8 mouse cellular contexts compared by ENCODE assay signal in the genomic region with DNA sequence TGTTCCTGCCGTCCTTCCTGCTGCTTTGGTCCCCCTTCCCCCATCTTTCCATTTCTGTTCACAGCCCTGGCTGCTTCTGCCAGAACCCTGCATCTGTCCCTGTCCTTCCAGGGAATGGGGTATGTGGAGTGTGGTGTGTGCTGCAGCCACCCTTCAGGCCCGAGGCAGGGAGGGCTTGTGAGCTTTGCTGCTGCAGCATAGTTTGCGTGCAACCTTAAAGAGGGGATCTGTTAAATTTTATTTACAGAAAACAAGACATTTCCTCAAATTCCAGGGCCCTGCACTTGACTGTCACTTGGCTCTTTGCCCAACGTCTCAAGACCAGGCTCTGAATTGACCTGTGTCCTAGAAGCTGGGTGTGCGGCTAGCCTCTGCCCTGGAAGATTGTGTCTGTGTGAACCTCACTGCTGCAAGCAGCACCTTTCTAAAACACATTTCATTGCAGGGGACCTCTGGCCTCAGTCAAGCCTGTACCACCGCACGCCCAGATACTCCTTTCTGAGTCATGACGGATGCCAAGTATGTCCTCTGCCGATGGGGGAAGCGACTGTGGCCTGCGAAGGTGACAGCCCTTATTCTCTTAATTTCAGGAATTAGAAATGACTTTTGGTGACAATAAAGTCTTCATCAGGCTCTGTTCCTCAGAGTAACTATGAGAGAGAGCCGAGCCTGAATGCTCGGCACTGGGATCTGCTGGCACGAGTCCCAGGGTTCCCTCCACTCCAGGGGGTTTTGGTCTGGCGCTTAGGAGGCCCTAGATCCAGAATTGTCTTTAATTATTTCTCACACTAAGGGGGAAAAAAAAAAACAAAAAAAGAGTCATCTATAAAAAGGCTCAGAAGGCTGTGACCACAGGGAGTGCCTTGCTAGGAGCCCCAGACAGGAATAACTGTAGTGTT. TPM values are rescaled to one million over a fixed set of nuclear protein-coding genes. Genes with fewer than 3 reads are reported as not detected.
DNase-seq lines count a peak whose midpoint lies in the region; ATAC-seq and TF ChIP-seq lines count a peak whose summit lies in the region.

No protein-coding gene starts in this region.

- no peak for TF ChIP-seq POLR2A in limb, embryonic 14.5 days (IDR thresholded peaks at IDR 0.05; ENCODE audit: borderline replicate concordance, extremely low read depth, insufficient read depth, insufficient read length)

- peak overlapping the region; percentile 95 for H3K9ac ChIP-seq in hindbrain, embryonic 11.5 days (ENCODE audit: low read depth, low read length)
- peak overlapping the region; percentile 91 for H3K9ac ChIP-seq in limb, embryonic 14.5 days (ENCODE audit: low read depth, low read length, severe bottlenecking)

- H3K27me3 ChIP-seq in heart, embryonic 10.5 days (ENCODE audit: insufficient read depth, poor library complexity, severe bottlenecking): no peaks in the 10 kb centered on the region
- H3K27me3 ChIP-seq in hindbrain, embryonic 11.5 days (ENCODE audit: control insufficient read depth, insufficient read depth, low read length): no peaks in the 10 kb centered on the region
- H3K27me3 ChIP-seq in limb, embryonic 14.5 days (ENCODE audit: control insufficient read depth, insufficient read depth, low read length): no peaks in the 10 kb centered on the region

- H3K36me3 ChIP-seq in heart, embryonic 10.5 days: peaks cover 42% of the 10 kb centered on the region
- H3K36me3 ChIP-seq in hindbrain, embryonic 11.5 days (ENCODE audit: control insufficient read depth, insufficient read depth, low read length): no peaks in the 10 kb centered on the region; the same call in 1 of the 2 replicates
- peaks cover 41% of the 10 kb centered on the region for H3K36me3 ChIP-seq in limb, embryonic 14.5 days (ENCODE audit: control insufficient read depth, insufficient read depth, low read length)

- H3K9me3 ChIP-seq in heart, embryonic 10.5 days: no peaks in the 10 kb centered on the region
- no peaks in the 10 kb centered on the region for H3K9me3 ChIP-seq in hindbrain, embryonic 11.5 days (ENCODE audit: control insufficient read depth, low read length)
- H3K9me3 ChIP-seq in limb, embryonic 14.5 days (ENCODE audit: control insufficient read depth, low read length): no peaks in the 10 kb centered on the region

- peak overlapping the region; percentile 93 for H3K4me2 ChIP-seq in hindbrain, embryonic 11.5 days (replicated peaks; ENCODE audit: low read depth, low read length)
- peak overlapping the region; percentile 93 for H3K4me2 ChIP-seq in limb, embryonic 14.5 days (replicated peaks; ENCODE audit: low read depth, low read length, severe bottlenecking)

- 67% methylated on average over 15 of the region's 15 CpGs for WGBS in heart, embryonic 10.5 days
- 67% methylated on average over 15 of the region's 15 CpGs for WGBS in hindbrain, embryonic 11.5 days
- 50% methylated on average over 15 of the region's 15 CpGs for WGBS in limb, embryonic 14.5 days

- peak overlapping the region; percentile 88 for H3K4me3 ChIP-seq in heart, embryonic 10.5 days
- peak overlapping the region; percentile 85; the same call in 1 of the 2 replicates for H3K4me3 ChIP-seq in hindbrain, embryonic 11.5 days (ENCODE audit: low read depth, low read length)
- peak overlapping the region; percentile 91 for H3K4me3 ChIP-seq in limb, embryonic 14.5 days (replicated peaks; ENCODE audit: low read length)

- H3K4me1 ChIP-seq in heart, embryonic 10.5 days: peaks cover 43% of the 10 kb centered on the region
- H3K4me1 ChIP-seq in hindbrain, embryonic 11.5 days (replicated peaks; ENCODE audit: control insufficient read depth, insufficient read depth, low read length): peaks cover 14% of the 10 kb centered on the region
- peaks cover 29% of the 10 kb centered on the region for H3K4me1 ChIP-seq in limb, embryonic 14.5 days (ENCODE audit: control insufficient read depth, insufficient read depth, low read length)

- peak overlapping the region; percentile 96 for H3K27ac ChIP-seq in heart, embryonic 10.5 days
- H3K27ac ChIP-seq in hindbrain, embryonic 11.5 days (ENCODE audit: low read depth, low read length): no peak overlapping the region
- H3K27ac ChIP-seq in limb, embryonic 14.5 days (replicated peaks; ENCODE audit: low read depth, low read length): peak overlapping the region; percentile 92; the same call in 1 of the 2 replicates

- ATAC-seq in hindbrain, embryonic 11.5 days (ENCODE audit: low FRiP score): no peak
- ATAC-seq in limb, embryonic 14.5 days (ENCODE audit: low FRiP score, low read depth): no peak

- DNase-seq in heart, embryonic 10.5 days (ENCODE audit: low spot score): no peak
- no peak for DNase-seq in heart, adult 11 months
- DNase-seq in adipocyte (ENCODE audit: low spot score): peak; percentile 92
- DNase-seq in hindbrain, embryonic 11.5 days (ENCODE audit: low spot score): no peak
- DNase-seq in limb, embryonic 14.5 days (ENCODE audit: low spot score): peak; percentile 18
- DNase-seq in skeletal muscle tissue, adult 2 months (ENCODE audit: low read depth, low spot score): peak; percentile 55
- DNase-seq in urinary bladder, postnatal 4 days (ENCODE audit: low spot score in 2 of 2): no peak
- no peak for DNase-seq in ovary, postnatal 14 days (ENCODE audit: low spot score)

RNA-seq across cellular contexts. Expression of a gene that starts 1.9 kb away (rescaled TPM):
- polyA plus RNA-seq in heart, embryonic 10.5 days (2016; fragmentation: Nextera tagmentation; extraction: Ambion mirVana): 56.4 and 76.5 TPM in 2 replicates
- polyA plus RNA-seq in hindbrain, embryonic 11.5 days (2014; fragmentation: Nextera tagmentation; extraction: Ambion mirVana): 49.4 and 57.3 TPM in 2 replicates
- polyA plus RNA-seq in limb, embryonic 14.5 days (2012; rRNA removed): 91.5 and 93.4 TPM in 2 replicates
- 50.1 and 57.3 TPM in 2 replicates for polyA plus RNA-seq in limb, embryonic 14.5 days (2014; fragmentation: Nextera tagmentation; extraction: Ambion mirVana)

RNA-seq across cellular contexts. Expression of a gene that starts 20.8 kb away (rescaled TPM):
- 432 and 538 TPM in 2 replicates for polyA plus RNA-seq in heart, embryonic 10.5 days (2016; fragmentation: Nextera tagmentation; extraction: Ambion mirVana)
- polyA plus RNA-seq in hindbrain, embryonic 11.5 days (2014; fragmentation: Nextera tagmentation; extraction: Ambion mirVana): 242 and 245 TPM in 2 replicates
- polyA plus RNA-seq in limb, embryonic 14.5 days (2012; rRNA removed): 338 and 449 TPM in 2 replicates
- polyA plus RNA-seq in limb, embryonic 14.5 days (2014; fragmentation: Nextera tagmentation; extraction: Ambion mirVana): 349 and 366 TPM in 2 replicates

RNA-seq across cellular contexts. Expression of a gene that starts 32.7 kb away (rescaled TPM):
- polyA plus RNA-seq in heart, embryonic 10.5 days (2016; fragmentation: Nextera tagmentation; extraction: Ambion mirVana): 61.2 and 72.0 TPM in 2 replicates
- polyA plus RNA-seq in hindbrain, embryonic 11.5 days (2014; fragmentation: Nextera tagmentation; extraction: Ambion mirVana): 30.3 and 30.4 TPM in 2 replicates
- polyA plus RNA-seq in limb, embryonic 14.5 days (2012; rRNA removed): 74.1 and 80.5 TPM in 2 replicates
- polyA plus RNA-seq in limb, embryonic 14.5 days (2014; fragmentation: Nextera tagmentation; extraction: Ambion mirVana): 75.7 and 90.8 TPM in 2 replicates

RNA-seq across cellular contexts. Expression of a gene that starts 33.2 kb away (rescaled TPM):
- polyA plus RNA-seq in heart, embryonic 10.5 days (2016; fragmentation: Nextera tagmentation; extraction: Ambion mirVana): 40.2 and 58.0 TPM in 2 replicates
- polyA plus RNA-seq in hindbrain, embryonic 11.5 days (2014; fragmentation: Nextera tagmentation; extraction: Ambion mirVana): 46.8 and 47.3 TPM in 2 replicates
- 243 and 272 TPM in 2 replicates for polyA plus RNA-seq in limb, embryonic 14.5 days (2012; rRNA removed)
- 46.1 and 50.7 TPM in 2 replicates for polyA plus RNA-seq in limb, embryonic 14.5 days (2014; fragmentation: Nextera tagmentation; extraction: Ambion mirVana)

RNA-seq across cellular contexts. Expression of a gene that starts 48.8 kb away (rescaled TPM):
- polyA plus RNA-seq in heart, embryonic 10.5 days (2016; fragmentation: Nextera tagmentation; extraction: Ambion mirVana): 14.9 and 20.6 TPM in 2 replicates
- 24.8 and 34.2 TPM in 2 replicates for polyA plus RNA-seq in hindbrain, embryonic 11.5 days (2014; fragmentation: Nextera tagmentation; extraction: Ambion mirVana)
- 41.7 and 67.7 TPM in 2 replicates for polyA plus RNA-seq in limb, embryonic 14.5 days (2012; rRNA removed)
- polyA plus RNA-seq in limb, embryonic 14.5 days (2014; fragmentation: Nextera tagmentation; extraction: Ambion mirVana): 31.5 and 38.6 TPM in 2 replicates

Comparison
In these comparisons a context has a peak if more than half of its experiments do, and no peak if none do; other contexts are left out.
1. DNase-seq: peak in adipocyte (single experiment), limb, embryonic 14.5 days (single experiment) and skeletal muscle tissue, adult 2 months (single experiment); none in heart, embryonic 10.5 days (single experiment), heart, adult 11 months (single experiment), hindbrain, embryonic 11.5 days (single experiment), urinary bladder, postnatal 4 days (0 of 2) and ovary, postnatal 14 days (single experiment).
2. Peak in every context shown above with its lines, with median percentiles within 50 percentile points of each other: H3K4me3 ChIP-seq.